Comparison of ENCODE assay signal across 8 mouse cellular contexts in genomic region chr12:69198985-69199384, GRCm38 (mm10). TPM values are rescaled to one million over a fixed set of nuclear protein-coding genes. Genes with fewer than 3 reads are reported as not detected.
DNase-seq lines count a peak whose midpoint lies in the region; ATAC-seq and TF ChIP-seq lines count a peak whose summit lies in the region.

No protein-coding gene starts in this region.

- H3K36me3 ChIP-seq in erythroblast, embryonic 14.5 days (ENCODE audit: control insufficient read depth) = peaks cover 53% of the 10 kb centered on the region
- H3K36me3 ChIP-seq in liver, embryonic 11.5 days (ENCODE audit: control insufficient read depth, insufficient read depth, low read length) = peaks cover 23% of the 10 kb centered on the region; the same call in 1 of the 2 replicates
- H3K36me3 ChIP-seq in myocyte (ENCODE audit: control insufficient read depth, insufficient read depth) = peaks cover 8% of the 10 kb centered on the region

- no peak overlapping the region for H3K9ac ChIP-seq in liver, embryonic 11.5 days (ENCODE audit: low read depth, low read length)

- no peak overlapping the region for H3K27ac ChIP-seq in liver, embryonic 11.5 days (ENCODE audit: low read depth, low read length)

- peaks cover 36% of the 10 kb centered on the region for H3K79me2 ChIP-seq in myocyte (ENCODE audit: control insufficient read depth, insufficient read depth)

- no peak for TF ChIP-seq POLR2A in myocyte (IDR thresholded peaks at IDR 0.05; ENCODE audit: insufficient read length, low read depth)

- H3K27me3 ChIP-seq in erythroblast, embryonic 14.5 days (ENCODE audit: control insufficient read depth) = no peaks in the 10 kb centered on the region
- no peaks in the 10 kb centered on the region for H3K27me3 ChIP-seq in liver, embryonic 11.5 days (replicated peaks; ENCODE audit: control insufficient read depth, insufficient read depth, low read length)
- H3K27me3 ChIP-seq in myocyte (ENCODE audit: control insufficient read depth, insufficient read depth, insufficient read length) = no peaks in the 10 kb centered on the region

- H3K4me2 ChIP-seq in liver, embryonic 11.5 days = peak overlapping the region; percentile 82
- H3K4me2 ChIP-seq in myocyte (ENCODE audit: low read depth) = peak overlapping the region; percentile 91

- H3ac ChIP-seq in myocyte (ENCODE audit: control insufficient read depth, insufficient read length) = no peak overlapping the region

- H3K9me3 ChIP-seq in erythroblast, embryonic 14.5 days (ENCODE audit: control insufficient read depth, low read length) = no peaks in the 10 kb centered on the region
- H3K9me3 ChIP-seq in liver, embryonic 11.5 days (ENCODE audit: control insufficient read depth, low read length) = no peaks in the 10 kb centered on the region

- no peak for DNase-seq in liver, embryonic 11.5 days (ENCODE audit: low spot score)
- DNase-seq in liver = no peak
- peak; percentile 58 for DNase-seq in large intestine, adult 2 months (ENCODE audit: low read depth, low spot score)
- no peak for DNase-seq in right cerebral cortex, postnatal 4 days
- no peak for DNase-seq in urinary bladder, postnatal 14 days (ENCODE audit: low spot score)

- H3K4me1 ChIP-seq in erythroblast, embryonic 14.5 days (ENCODE audit: control insufficient read depth) = peaks cover 33% of the 10 kb centered on the region
- H3K4me1 ChIP-seq in liver, embryonic 11.5 days (replicated peaks; ENCODE audit: control insufficient read depth, insufficient read depth, low read length) = peaks cover 13% of the 10 kb centered on the region

- H3K4me3 ChIP-seq in erythroblast, embryonic 14.5 days (replicated peaks) = peak overlapping the region; percentile 70
- H3K4me3 ChIP-seq in liver, embryonic 11.5 days (ENCODE audit: low read depth, low read length) = peak overlapping the region; percentile 99
- H3K4me3 ChIP-seq in myocyte = no peak overlapping the region

- no peak for ATAC-seq in erythroblast, adult 5-6 weeks (replicated peaks; ENCODE audit: low FRiP score, poor library complexity, severe bottlenecking)
- no peak for ATAC-seq in liver, embryonic 11.5 days (replicated peaks; ENCODE audit: low FRiP score)

TF ChIP-seq in myocyte, 11 proteins besides CTCF, POLR2A, EP300 and RAD21:
- no peak for TF ChIP-seq POLR2AphosphoS2 (IDR thresholded peaks at IDR 0.05; ENCODE audit: insufficient read length, low read depth)
- no peak for TF ChIP-seq TCF3 (IDR thresholded peaks at IDR 0.05; ENCODE audit: insufficient read length, low read depth)
- no peak for TF ChIP-seq SRF (IDR thresholded peaks at IDR 0.05; ENCODE audit: control insufficient read depth, insufficient read length, low read depth)
- TF ChIP-seq USF1 (IDR thresholded peaks at IDR 0.05; ENCODE audit: low read depth) = no peak
- no peak for TF ChIP-seq REST (IDR thresholded peaks at IDR 0.05; ENCODE audit: insufficient read depth, insufficient read length)
- no peak for TF ChIP-seq MAX (IDR thresholded peaks at IDR 0.05; ENCODE audit: low read depth)
- TF ChIP-seq MYOD1 (IDR thresholded peaks at IDR 0.05; ENCODE audit: control insufficient read depth in 1 of 3, insufficient read length in 2 of 3, low read depth in 2 of 3) = no peak
- no peak for TF ChIP-seq CEBPB (IDR thresholded peaks at IDR 0.05; ENCODE audit: insufficient read depth, poor library complexity, severe bottlenecking)
- TF ChIP-seq TCF12 (IDR thresholded peaks at IDR 0.05; ENCODE audit: insufficient read depth, poor library complexity, severe bottlenecking) = no peak
- no peak for TF ChIP-seq E2F4 (IDR thresholded peaks at IDR 0.05; ENCODE audit: insufficient read depth)
- TF ChIP-seq MYOG (IDR thresholded peaks at IDR 0.05; ENCODE audit: control insufficient read depth in 1 of 3, insufficient read depth in 1 of 3, insufficient read length in 2 of 3, low read depth in 2 of 3) = no peak

RNA-seq across cellular contexts. Expression of gene Dnaaf2, which starts 0.8 kb away (rescaled TPM):
- polyA plus RNA-seq in erythroblast, embryonic 14.5 days (2012) = 1.6 and 2.3 TPM in 2 replicates
- total RNA-seq in erythroblast, adult 5-6 weeks (2015; ENCODE audit: low replicate concordance) = 0.19 and 1.0 TPM in 2 replicates
- total RNA-seq in erythroblast, adult 5-6 weeks (2017; ENCODE audit: low replicate concordance) = 0.84 and 2.9 TPM in 2 replicates
- 12.2 and 14.0 TPM in 2 replicates for polyA plus RNA-seq in liver, embryonic 11.5 days (2014; fragmentation: Nextera tagmentation; extraction: Ambion mirVana)
- polyA plus RNA-seq in large intestine, adult 2 months (2012; rRNA removed) = 1.4 and 1.7 TPM in 2 replicates
- 2.6 TPM for polyA plus RNA-seq in myocyte (2012; fragmentation: generic; extraction: Trizol)

RNA-seq across cellular contexts. Expression of gene Gm49383, which starts 2.1 kb away (rescaled TPM):
- not detected in 2 replicates for polyA plus RNA-seq in erythroblast, embryonic 14.5 days (2012)
- not detected in 2 replicates for total RNA-seq in erythroblast, adult 5-6 weeks (2015; ENCODE audit: low replicate concordance)
- total RNA-seq in erythroblast, adult 5-6 weeks (2017; ENCODE audit: low replicate concordance) = 8.1 and 14.4 TPM in 2 replicates
- polyA plus RNA-seq in liver, embryonic 11.5 days (2014; fragmentation: Nextera tagmentation; extraction: Ambion mirVana) = 28.6 and 29.8 TPM in 2 replicates
- polyA plus RNA-seq in large intestine, adult 2 months (2012; rRNA removed) = 3.3 and 3.6 TPM in 2 replicates
- polyA plus RNA-seq in myocyte (2012; fragmentation: generic; extraction: Trizol) = 2.6 TPM

RNA-seq across cellular contexts. Expression of gene Gm49384, which starts 5.1 kb away (rescaled TPM):
- polyA plus RNA-seq in erythroblast, embryonic 14.5 days (2012) = not detected in 2 replicates
- 3.1 and 4.6 TPM in 2 replicates for total RNA-seq in erythroblast, adult 5-6 weeks (2015; ENCODE audit: low replicate concordance)
- total RNA-seq in erythroblast, adult 5-6 weeks (2017; ENCODE audit: low replicate concordance) = 7.0 and 8.5 TPM in 2 replicates
- polyA plus RNA-seq in liver, embryonic 11.5 days (2014; fragmentation: Nextera tagmentation; extraction: Ambion mirVana) = 35.5 and 37.9 TPM in 2 replicates
- polyA plus RNA-seq in large intestine, adult 2 months (2012; rRNA removed) = 0.25 and 1.1 TPM in 2 replicates
- polyA plus RNA-seq in myocyte (2012; fragmentation: generic; extraction: Trizol) = 2.6 TPM

RNA-seq across cellular contexts. Expression of gene Mgat2, which starts 15.0 kb away (rescaled TPM):
- 0.73 and 0.90 TPM in 2 replicates for polyA plus RNA-seq in erythroblast, embryonic 14.5 days (2012)
- 30.4 and 34.7 TPM in 2 replicates for total RNA-seq in erythroblast, adult 5-6 weeks (2015; ENCODE audit: low replicate concordance)
- total RNA-seq in erythroblast, adult 5-6 weeks (2017; ENCODE audit: low replicate concordance) = 21.2 and 23.1 TPM in 2 replicates
- 44.9 and 50.7 TPM in 2 replicates for polyA plus RNA-seq in liver, embryonic 11.5 days (2014; fragmentation: Nextera tagmentation; extraction: Ambion mirVana)
- 17.9 and 23.3 TPM in 2 replicates for polyA plus RNA-seq in large intestine, adult 2 months (2012; rRNA removed)
- polyA plus RNA-seq in myocyte (2012; fragmentation: generic; extraction: Trizol) = 20.7 TPM

RNA-seq across cellular contexts. Expression of gene Rpl36al, which starts 15.1 kb away (rescaled TPM):
- polyA plus RNA-seq in erythroblast, embryonic 14.5 days (2012) = 6.1 and 7.3 TPM in 2 replicates
- 207 and 213 TPM in 2 replicates for total RNA-seq in erythroblast, adult 5-6 weeks (2015; ENCODE audit: low replicate concordance)
- total RNA-seq in erythroblast, adult 5-6 weeks (2017; ENCODE audit: low replicate concordance) = 166 and 173 TPM in 2 replicates
- 999 and 1,044 TPM in 2 replicates for polyA plus RNA-seq in liver, embryonic 11.5 days (2014; fragmentation: Nextera tagmentation; extraction: Ambion mirVana)
- 241 and 260 TPM in 2 replicates for polyA plus RNA-seq in large intestine, adult 2 months (2012; rRNA removed)
- polyA plus RNA-seq in myocyte (2012; fragmentation: generic; extraction: Trizol) = 880 TPM

Comparison
In these comparisons a context has a peak if more than half of its experiments do, and no peak if none do; other contexts are left out.
1. RNA of gene Gm49384, which starts 5.1 kb away (polyA plus RNA-seq): 35.5 to 37.9 TPM in liver, embryonic 11.5 days; 2.6 TPM in myocyte (single experiment), 0.25 to 1.1 TPM in large intestine, adult 2 months and not detected in erythroblast, embryonic 14.5 days; every median in the first group is over 10 times any median in the second.